Mouse (Mus musculus) limb, embryonic 14.5 days (tissue): ENCODE data around the gene Lsamp. TPM values are rescaled to one million over a fixed set of nuclear protein-coding genes. Genes with fewer than 3 reads are reported as not detected.

ENCODE experiments used
- ATAC-seq: fragments of 200-750 bp; cut with Nextera tagmentation; 2 replicates; pipeline ENCODE4 v1.8.0; 2017; ENCODE audit warnings: low read depth, moderate number of reproducible peaks, moderate TSS enrichment; ENCODE audit not compliant: low FRiP score
- DNase-seq: peaks from one replicate; pipeline ENCODE4 v3.0.0-alpha.2; 2015; ENCODE audit warnings: low spot score
- H3K27ac ChIP-seq: fragments of 300-500 bp; sonication (generic); replicated peaks from 2 replicates; pipeline ENCODE4 v1.5.1; 2014; ENCODE audit warnings: low read depth, mild to moderate bottlenecking, low read length, moderate library complexity, mixed read lengths
- H3K27me3 ChIP-seq: fragments of 300-500 bp; sonication (generic); 2 replicates; pipeline ENCODE4 v1.6.1; 2014; ENCODE audit warnings: low read length, mixed read lengths; ENCODE audit not compliant: control insufficient read depth, insufficient read depth
- H3K36me3 ChIP-seq: fragments of 300-500 bp; sonication (generic); 2 replicates; pipeline ENCODE4 v1.6.1; 2014; ENCODE audit warnings: mild to moderate bottlenecking, low read length, moderate library complexity, mixed read lengths; ENCODE audit not compliant: control insufficient read depth, insufficient read depth
- H3K4me1 ChIP-seq: fragments of 300-500 bp; sonication (generic); 2 replicates; pipeline ENCODE4 v1.6.1; 2014; ENCODE audit warnings: antibody characterized with exemption, low read length, mixed read lengths; ENCODE audit not compliant: control insufficient read depth, insufficient read depth
- H3K4me2 ChIP-seq: fragments of 300-500 bp; sonication (generic); replicated peaks from 2 replicates; pipeline ENCODE4 v1.6.1; 2014; ENCODE audit warnings: low read depth, mild to moderate bottlenecking, low read length, moderate library complexity; ENCODE audit not compliant: severe bottlenecking
- H3K4me3 ChIP-seq: fragments of 300-500 bp; sonication (generic); replicated peaks from 2 replicates; pipeline ENCODE4 v1.5.1; 2014; ENCODE audit warnings: low read length
- H3K9ac ChIP-seq: fragments of 300-500 bp; sonication (generic); 2 replicates; pipeline ENCODE4 v1.6.1; 2014; ENCODE audit warnings: mild to moderate bottlenecking, low read depth, low read length, moderate library complexity; ENCODE audit not compliant: severe bottlenecking
- H3K9me3 ChIP-seq: fragments of 300-500 bp; sonication (generic); 2 replicates; pipeline ENCODE4 v1.6.1; 2016; ENCODE audit warnings: low read length; ENCODE audit not compliant: control insufficient read depth
- POLR2A ChIP-seq: fragments of 200-500 bp; IDR thresholded peaks from 2 replicates; pipeline ENCODE4 v1.8.0; 2012; ENCODE audit warnings: inconsistent platforms, mild to moderate bottlenecking, moderate library complexity, borderline replicate concordance; ENCODE audit not compliant: insufficient read depth, insufficient read length; ENCODE audit errors: extremely low read depth
- WGBS: fragments of 180-500 bp; shearing (Covaris S2); extraction: QIAGEN DNeasy Blood & Tissue Kit; methylation state at CpG from one replicate; pipeline ENCODE4 v1.1.7; 2014; 5-methylcytosine and 5-hydroxymethylcytosine counted together
- polyA plus RNA-seq, 2 experiments: library from polyadenylated mRNA; depleted of rRNA in 1 of 2; stranded (reverse) in 1 of 2; unstranded in 1 of 2; fragments of >200 nt; fragmentation: Nextera tagmentation in 1 of 2; extraction: Ambion mirVana in 1 of 2; gene quantifications; 2 replicates each; pipeline versions ENCODE4 v1.2.1 to v1.2.3; 2012 to 2014

The Lsamp gene
- polyA plus RNA-seq, 2 experiments, result 5.3 to 11.8 TPM

- no peak for TF ChIP-seq POLR2A
- Histone ChIP-seq H3K27ac (no peak overlapping the region), H3K27me3 (no peaks in the 10 kb centered on the region), H3K4me2 (no peak overlapping the region), H3K9ac (no peak overlapping the region), H3K9me3 (no peaks in the 10 kb centered on the region), H3K4me1 (no peaks in the 10 kb centered on the region), H3K4me3 (no peak overlapping the region), H3K36me3 (no peaks in the 10 kb centered on the region)
- ATAC-seq (no peak), DNase-seq (no peak)
- 64% methylated on average over 3 of the region's 3 CpGs for WGBS
Observed at GRCm38 (mm10) chr16:41936908-41937595, 1952.9 kb downstream of the Lsamp start.

DNA sequence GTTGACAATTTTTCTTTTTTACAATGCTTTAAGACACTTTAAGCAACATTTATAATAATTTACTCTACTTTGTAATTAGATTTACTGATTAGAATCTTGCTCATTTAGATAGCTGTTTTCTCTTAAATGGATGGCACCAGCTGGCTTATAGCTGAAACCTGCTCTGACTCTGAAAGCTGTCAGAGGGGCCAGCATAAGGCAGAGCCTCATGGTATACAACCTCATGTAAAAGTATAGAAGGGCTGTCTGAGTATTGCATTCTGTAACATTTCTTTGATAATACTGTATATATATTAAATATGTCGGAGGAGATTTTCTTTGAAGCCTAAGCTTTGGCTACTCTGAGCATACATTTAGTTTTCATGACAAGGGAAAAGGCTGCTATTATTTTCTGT is 1953.4 kb downstream of the Lsamp start:
- no peaks in the 10 kb centered on the region for H3K27me3 ChIP-seq
- no peak for DNase-seq
- H3K9ac ChIP-seq, result no peak overlapping the region
- H3K4me3 ChIP-seq, result no peak overlapping the region
- 93% methylated on average over 1 of the region's 1 CpGs for WGBS
- no peak for TF ChIP-seq POLR2A
- no peak for ATAC-seq
- no peaks in the 10 kb centered on the region for H3K36me3 ChIP-seq
- H3K9me3 ChIP-seq, result no peaks in the 10 kb centered on the region
- H3K4me2 ChIP-seq, result no peak overlapping the region
- H3K27ac ChIP-seq, result no peak overlapping the region
- H3K4me1 ChIP-seq, result no peaks in the 10 kb centered on the region

- TF ChIP-seq POLR2A, result no peak
- Histone ChIP-seq H3K4me1 (no peaks in the 10 kb centered on the region), H3K4me3 (no peak overlapping the region), H3K36me3 (no peaks in the 10 kb centered on the region), H3K4me2 (no peak overlapping the region), H3K9ac (no peak overlapping the region), H3K9me3 (no peaks in the 10 kb centered on the region), H3K27me3 (no peaks in the 10 kb centered on the region), H3K27ac (no peak overlapping the region)
- no peak for DNase-seq
- no peak for ATAC-seq
- 92% methylated on average over 5 of the region's 5 CpGs for WGBS
Observed at GRCm38 (mm10) chr16:41938258-41938657, 1954.1 kb downstream of the Lsamp start.

DNA sequence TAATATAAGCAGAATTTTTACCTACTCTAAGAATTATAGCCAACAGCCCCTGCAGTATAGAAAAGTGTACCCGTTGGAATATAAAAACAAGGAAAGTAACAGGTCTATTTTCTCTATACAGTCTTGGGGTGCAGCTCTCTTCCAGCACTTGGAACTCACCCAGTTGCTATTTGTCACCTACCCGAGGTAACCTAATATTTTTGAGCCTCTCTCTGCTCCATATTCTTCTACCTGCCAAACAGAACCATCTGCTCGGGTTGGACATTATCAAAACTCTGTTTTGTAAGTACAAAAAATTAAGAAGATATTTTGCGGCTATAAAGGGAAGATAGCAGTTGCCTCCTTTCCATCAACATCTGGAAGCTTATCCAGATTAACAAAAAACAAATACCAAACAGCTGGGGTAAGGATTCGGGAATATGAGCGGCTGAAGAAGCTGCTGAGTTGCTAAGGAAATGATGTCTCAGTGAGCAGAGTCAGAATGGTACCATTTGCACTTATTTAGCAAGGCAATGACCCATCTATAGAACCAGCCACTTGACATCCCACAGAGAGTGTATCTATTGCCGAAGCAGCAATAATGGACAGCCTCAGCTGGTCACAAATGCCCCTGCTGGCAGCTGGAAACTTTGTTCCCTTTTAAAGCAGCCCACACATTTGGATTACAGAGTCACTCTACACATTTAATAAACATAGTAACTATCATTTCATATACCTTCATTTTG is 1957.6 kb downstream of the Lsamp start:
- Histone ChIP-seq H3K4me3 (no peak overlapping the region), H3K4me2 (no peak overlapping the region), H3K4me1 (no peaks in the 10 kb centered on the region), H3K27me3 (no peaks in the 10 kb centered on the region), H3K36me3 (no peaks in the 10 kb centered on the region), H3K27ac (no peak overlapping the region), H3K9me3 (no peaks in the 10 kb centered on the region), H3K9ac (no peak overlapping the region)
- no peak for TF ChIP-seq POLR2A
- ATAC-seq (no peak), DNase-seq (no peak)
- 80% methylated on average over 7 of the region's 7 CpGs for WGBS

DNA sequence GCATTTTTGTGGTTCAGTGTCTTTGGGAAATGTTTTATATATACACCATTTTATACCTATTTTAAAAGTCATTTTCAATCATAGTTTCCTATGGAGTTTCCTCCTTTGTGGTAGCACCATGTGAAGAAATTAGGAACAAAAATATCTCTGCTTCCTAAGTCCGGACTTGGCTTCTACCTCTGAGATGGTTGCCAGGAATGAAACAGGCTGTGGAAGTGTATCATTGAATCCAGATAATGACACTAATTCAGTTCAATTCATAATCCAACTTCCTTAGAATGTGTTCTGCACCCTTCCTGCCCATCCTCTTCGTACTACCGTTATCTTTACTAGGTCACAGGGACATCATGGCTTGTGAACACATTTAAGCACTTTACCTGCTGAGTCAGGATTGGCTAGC is 1973.7 kb downstream of the Lsamp start:
- Histone ChIP-seq H3K9me3 (no peaks in the 10 kb centered on the region), H3K27ac (no peak overlapping the region), H3K36me3 (no peaks in the 10 kb centered on the region), H3K4me2 (no peak overlapping the region), H3K4me3 (no peak overlapping the region), H3K9ac (no peak overlapping the region), H3K27me3 (no peaks in the 10 kb centered on the region), H3K4me1 (no peaks in the 10 kb centered on the region)
- TF ChIP-seq POLR2A, result no peak
- ATAC-seq, result no peak
- DNase-seq, result no peak
- 98% methylated on average over 3 of the region's 3 CpGs for WGBS
